Mouse (Mus musculus): Measurements from ENCODE around the gene Med9.

The Med9 gene

DNA sequence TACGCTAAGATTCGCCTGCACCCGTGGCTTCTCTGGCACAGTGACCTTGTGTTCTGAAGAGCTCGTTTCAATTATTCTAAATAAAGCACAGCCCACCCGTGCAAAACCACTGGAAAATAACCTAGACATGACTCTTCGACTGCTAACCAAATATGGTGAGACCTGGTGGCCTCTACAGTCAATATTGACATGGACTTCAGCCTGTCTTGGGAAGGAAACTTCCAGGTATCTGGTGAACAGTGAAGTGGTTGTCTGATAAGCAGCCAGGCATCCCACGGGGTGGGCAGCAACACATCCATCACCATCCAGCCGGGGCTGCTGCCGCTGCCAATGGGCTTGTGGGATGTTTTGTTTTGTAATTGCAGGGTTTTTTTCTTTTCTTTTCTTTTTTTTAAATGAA, 46.3 kb downstream of the Med9 start:
- DNase-seq (ENCODE audit: low read depth in 2 of 2, low spot score in 2 of 2): no peak

- DNase-seq (ENCODE audit: low read depth in 2 of 2, low spot score in 2 of 2): no peak
Measured at GRCm38 (mm10) chr11:60001231-60001980, 53.4 kb downstream of the Med9 start.

DNA sequence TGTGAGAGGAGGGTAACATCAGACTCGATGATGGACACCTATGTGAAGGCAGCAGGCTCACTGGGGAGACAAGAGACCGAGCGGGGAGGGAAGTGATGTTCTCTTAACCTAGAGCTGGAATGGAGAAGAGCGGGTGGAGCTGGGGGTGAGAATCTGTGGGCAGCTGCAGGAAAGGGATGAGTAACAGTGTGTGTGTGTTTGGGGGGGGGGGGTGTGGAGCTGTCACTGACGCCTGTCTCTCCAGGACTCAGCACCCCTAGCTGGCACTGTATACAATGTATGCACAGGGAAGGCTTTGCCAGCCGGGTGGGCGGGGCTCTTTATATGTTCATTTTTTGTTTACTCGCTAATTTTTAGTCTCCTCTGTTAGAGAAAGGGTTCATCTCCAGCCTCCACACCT, 55.8 kb downstream of the Med9 start:
- DNase-seq (ENCODE audit: low read depth in 2 of 2, low spot score in 2 of 2): no peak

- no peak for DNase-seq (ENCODE audit: low read depth in 2 of 2, low spot score in 2 of 2)
Measured at GRCm38 (mm10) chr11:60004716-60005115, 56.7 kb downstream of the Med9 start.

GRCm38 (mm10) chr11:60005866-60006265, 57.9 kb downstream of the Med9 start:
- DNase-seq (ENCODE audit: low read depth in 2 of 2, low spot score in 2 of 2): no peak

- DNase-seq (ENCODE audit: low read depth in 2 of 2, low spot score in 2 of 2): no peak
Measured at GRCm38 (mm10) chr11:60009451-60009850, 61.4 kb downstream of the Med9 start.

DNA sequence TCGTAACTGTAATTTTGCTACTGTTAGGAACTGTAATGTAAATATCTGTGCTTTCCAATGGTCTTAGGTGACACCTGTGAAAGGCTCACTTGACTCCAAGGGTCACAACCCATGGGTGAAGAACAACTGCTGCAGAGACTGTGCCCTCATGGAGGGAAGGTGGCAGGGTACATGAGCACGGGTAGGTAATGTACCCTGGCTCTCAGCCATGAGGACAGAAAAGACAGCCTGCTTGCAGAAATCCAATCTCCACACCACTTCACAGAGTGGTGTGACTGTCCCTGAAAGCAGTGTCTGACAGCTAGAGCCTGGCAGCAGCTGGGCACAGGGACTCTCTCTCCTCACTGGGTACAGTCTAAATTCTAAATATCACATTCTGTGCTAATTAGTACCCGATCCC, 63.5 kb downstream of the Med9 start:
- DNase-seq (ENCODE audit: low read depth in 2 of 2, low spot score in 2 of 2): no peak

All from CD8-positive naive resting alpha-beta T cell, adult 2 months (primary cell).